Mouse (Mus musculus) frontal cortex, adult 2 months (tissue): ENCODE data around the gene Atxn7. TPM values are rescaled to one million over a fixed set of nuclear protein-coding genes. Genes with fewer than 3 reads are reported as not detected.
A peak's percentile ranks its signal among the peaks of the same experiment; 100 is the strongest.
"Not testable (repeated sequence)": the region's sequence is repeated elsewhere in the genome, so short reads cannot be mapped to it uniquely, and the experiment has no call there.

ENCODE experiments used
- DNase-seq, 2 experiments: peaks; one replicate each; pipeline ENCODE4 v3.0.0; 2022; ENCODE audit warnings: low spot score in 1 of 2; ENCODE audit errors: extremely low spot score in 1 of 2
- polyA plus RNA-seq: library from polyadenylated mRNA; depleted of rRNA; stranded (reverse); fragments of >200 nt; gene quantifications from 2 replicates; pipeline ENCODE4 v1.2.3, GENCODE M21; 2012; rRNA removed

Gene Atxn7
- polyA plus RNA-seq: 23.8 and 27.3 TPM in 2 replicates

DNA sequence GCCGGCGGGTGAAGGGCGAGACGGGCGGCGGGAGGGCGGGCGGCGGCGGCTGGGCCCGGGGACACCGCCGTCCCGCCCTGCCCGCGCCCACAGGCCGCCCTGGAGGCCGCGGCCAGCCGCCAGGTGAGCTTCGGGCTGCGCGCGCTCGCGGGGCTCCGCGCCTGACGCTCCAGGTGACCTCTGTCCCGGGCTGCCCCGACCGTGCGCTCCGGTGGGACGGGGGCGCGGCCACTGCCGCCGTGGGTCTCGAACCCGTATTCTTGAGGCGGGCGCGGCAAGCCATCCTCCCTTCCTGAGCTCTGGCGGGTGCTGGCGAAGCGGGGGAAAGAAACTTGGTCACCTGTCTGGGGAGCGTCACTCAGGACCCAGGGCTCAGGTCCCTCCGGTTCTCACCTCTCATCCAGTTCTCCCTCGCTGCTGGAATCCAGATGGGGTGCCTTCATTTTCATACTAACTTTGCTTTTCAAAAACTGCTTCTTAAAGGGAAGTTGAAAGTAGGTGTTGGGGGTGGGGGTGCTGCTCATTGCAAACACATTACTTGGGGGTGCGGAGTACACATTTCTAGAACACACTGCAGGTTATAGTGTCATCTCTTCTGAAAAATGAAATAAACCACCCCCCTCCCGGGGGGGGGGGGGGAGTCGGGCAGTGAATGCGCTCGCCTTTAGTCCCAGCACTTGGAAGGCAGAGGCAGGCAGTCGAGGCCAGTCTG lies at the start of gene Atxn7, which contains the start of gene Thoc7:
Gene Atxn7, plus strand, starts transcription at position 40 of the 712 bp plus-strand sequence.
Gene Thoc7, minus strand, starts transcription at position 452 of the 712 bp plus-strand sequence.
- peak in 1 of 2 experiments; percentile 17 for DNase-seq

DNA sequence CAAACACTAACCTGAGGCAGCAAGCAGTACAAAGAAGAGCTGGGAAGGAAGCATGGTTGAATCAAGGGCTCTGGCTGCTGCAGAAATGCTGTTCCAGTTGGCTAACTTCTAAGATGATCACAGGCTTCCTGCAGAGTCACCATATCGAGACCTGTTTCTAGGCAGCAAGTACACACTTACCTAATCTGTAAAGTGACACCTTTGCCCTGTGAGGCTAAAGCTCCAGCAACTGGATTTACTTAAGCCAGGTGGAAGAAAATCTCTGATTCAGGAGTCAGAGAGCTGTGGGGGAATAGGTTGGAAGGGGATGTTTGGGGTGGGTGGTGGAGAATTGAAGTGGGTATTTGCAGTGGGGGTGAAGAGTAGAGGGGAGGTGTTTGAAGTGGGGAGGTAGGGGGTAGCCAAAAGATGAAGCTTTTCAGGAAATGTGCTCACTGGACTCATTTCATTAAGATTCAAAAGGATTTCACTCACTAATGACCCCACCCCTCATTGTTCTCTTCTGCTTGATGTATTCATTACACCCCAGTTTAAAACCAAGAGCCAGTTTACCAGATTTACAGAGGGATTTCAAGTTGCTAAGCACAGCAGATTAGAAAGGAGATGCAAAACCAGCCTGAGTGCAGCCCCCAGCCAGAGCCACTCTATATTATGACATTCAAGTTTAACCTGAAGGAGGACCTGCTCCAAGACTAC lies 46.7 kb upstream of the Atxn7 start, which contains the start of gene Gm281:
Gene Gm281, minus strand, starts transcription at position 92 of the 696 bp plus-strand sequence.
- no peak for DNase-seq

DNA sequence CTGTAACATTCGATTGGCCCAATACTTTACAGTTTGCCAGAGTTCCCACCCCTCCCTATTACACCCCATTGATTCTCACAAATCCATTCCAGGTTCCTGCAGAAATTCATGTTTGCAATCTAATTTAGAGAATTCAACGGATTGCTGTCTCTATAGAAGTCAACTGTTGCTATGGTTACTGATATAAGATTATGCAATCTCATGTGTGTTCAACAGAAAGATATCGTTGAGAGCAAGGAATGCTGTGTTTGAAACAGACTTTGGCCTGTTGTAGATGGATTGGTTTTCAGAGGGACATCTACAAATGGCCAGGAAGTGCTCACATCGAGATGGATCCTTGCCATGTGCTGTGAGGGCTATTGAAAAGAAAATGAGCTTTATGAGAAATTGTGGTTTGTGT lies 46.0 kb upstream of the Atxn7 start:
- DNase-seq: no peak

DNA sequence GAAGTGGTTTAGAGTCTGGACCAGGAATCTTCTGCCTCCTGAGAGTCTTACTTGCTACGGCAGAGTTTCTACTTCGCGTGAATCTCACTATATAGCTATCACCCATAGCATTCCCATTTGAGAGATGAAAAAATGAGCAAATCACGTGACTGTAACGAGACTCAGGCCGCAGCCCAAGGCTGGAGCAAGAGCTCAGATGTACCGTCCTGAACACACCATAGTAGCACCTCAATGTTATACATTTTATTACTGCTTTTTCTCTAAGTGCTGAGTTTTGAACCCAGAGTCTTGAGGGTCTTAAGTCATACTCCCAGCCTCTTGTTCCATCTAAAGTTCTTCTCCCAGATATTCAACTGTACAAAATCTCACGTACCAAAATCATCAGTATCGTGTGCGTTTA lies 44.0 kb upstream of the Atxn7 start:
- DNase-seq: no peak

DNA sequence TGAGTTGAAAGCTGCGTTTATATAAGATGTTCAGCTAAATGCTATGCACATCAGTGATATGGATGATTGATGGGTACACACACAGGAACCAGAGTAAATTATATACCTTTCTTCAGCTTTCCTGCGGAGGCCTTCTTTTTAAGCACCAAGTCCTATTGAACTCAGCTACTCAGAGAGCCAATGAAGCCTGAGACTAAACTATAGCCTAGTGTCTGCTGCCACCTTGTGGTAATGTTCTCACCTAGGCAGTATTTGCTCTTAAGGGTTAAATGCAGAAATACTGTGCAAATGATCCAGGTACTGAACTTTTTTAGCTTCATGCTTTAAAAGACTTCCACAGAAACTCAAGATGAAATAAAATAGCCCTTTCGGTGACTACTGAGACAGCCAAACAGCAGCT lies 43.6 kb upstream of the Atxn7 start:
- peak; percentile 49 to 90 for DNase-seq

DNA sequence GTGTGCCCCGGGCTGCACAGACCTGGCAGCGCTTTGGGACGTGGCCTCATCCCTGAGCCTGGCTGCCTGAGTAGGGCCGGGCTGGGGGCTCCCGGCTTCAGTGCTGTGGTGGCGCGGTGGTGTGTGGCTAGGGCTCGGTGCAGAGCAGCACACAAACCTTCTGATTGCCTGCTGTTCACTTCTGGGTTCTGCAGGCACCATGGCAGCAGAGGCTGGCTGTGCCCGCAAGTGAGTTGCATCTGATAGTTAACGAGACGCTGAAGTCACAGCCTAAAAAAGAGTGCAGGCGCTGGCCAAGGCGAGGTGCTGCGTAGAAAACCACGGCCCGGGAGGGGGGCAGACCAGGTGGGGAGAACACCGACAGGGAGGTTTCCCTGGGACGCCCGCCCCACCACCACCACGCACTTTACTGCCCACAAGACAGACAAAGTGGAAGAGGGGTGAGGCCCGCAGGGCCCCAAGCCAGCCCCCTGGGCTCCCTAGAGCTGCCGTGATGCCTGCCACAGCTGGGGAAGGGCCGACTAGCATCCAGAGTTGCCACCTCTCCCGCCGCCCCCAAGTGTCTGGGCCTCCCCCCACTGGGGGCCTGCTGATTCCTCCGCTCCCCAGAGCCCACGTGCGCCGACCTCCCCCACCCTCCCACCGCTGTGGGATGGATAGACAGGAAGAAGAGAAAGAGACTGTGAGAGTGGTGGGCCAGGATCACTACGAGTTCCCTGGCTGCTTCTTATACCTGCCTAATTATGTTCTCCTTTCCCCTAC lies 27.8 kb upstream of the Atxn7 start:
- DNase-seq: no peak

DNA sequence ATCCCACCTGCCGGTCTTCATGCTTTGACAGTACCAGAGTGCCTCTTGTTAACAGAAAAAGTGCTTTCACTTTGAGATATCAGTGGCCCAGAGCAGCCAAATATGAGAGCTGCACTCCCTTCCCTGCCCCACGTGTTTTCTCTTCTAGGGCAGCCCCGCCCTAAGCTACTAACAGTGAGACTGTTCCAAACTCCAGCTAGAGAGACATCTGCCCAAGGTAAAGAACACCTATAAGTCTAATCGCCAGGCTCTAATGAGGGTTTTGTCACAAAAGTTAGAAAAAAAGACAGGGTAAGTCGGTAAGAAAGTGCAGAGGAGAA lies 27.2 kb upstream of the Atxn7 start:
- no peak for DNase-seq

DNA sequence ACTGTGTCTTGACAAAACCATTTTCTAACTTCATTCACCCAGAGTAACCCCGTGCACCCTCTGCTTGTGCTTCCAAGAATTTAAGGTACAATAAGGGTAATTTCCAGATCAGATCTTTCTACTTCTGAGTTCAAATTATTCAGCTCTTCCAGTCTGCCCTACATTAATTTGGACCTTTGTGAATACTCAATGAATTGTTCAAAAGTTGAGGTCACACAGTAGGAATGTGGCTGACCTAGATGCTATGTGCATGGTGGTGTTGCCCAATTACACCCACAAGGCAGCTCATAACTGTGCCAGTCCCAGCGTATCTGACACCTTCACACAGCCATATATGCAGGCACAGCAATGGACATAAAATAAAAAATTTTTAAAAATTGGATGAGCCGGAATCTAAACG lies 16.6 kb upstream of the Atxn7 start:
- DNase-seq: no peak

DNA sequence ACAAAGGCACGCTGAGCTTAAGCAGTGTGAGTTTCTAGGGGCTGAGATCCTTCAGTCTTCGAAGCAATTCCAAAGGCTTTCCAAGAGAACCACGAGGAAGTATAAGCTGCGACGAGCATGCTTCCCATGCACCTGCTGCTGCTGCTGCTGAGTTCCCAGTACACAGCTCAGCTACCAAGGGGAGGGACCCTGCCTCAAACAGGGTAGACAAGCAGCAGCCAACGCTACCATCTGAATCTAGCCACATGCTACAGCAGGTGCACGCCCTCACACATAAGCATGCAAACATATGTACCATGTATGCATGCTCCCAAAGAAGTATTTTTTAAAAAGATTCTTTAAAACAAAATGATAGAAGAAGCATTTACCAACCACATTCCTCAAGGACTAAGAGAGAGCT lies 12.9 kb upstream of the Atxn7 start:
- DNase-seq: no peak

DNA sequence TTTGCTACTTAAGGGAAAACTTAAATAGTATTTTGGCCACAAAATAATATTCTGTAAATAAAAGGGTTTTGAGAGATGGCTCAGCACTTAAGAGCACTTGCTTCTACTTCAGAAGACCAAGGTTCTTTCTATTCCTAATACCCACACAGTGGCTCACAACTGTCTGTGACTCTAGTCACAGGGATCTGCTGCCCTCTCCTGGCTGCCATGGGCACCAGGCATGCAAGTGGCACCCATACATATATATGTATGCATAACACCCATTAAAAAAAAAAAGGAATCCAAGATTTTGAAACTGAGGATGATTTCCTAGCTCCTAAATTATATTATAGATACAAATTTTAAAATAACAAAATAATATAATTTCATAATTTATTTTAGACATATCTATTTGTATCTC lies 10.8 kb upstream of the Atxn7 start:
- DNase-seq: peak in 1 of 2 experiments; percentile 27

DNA sequence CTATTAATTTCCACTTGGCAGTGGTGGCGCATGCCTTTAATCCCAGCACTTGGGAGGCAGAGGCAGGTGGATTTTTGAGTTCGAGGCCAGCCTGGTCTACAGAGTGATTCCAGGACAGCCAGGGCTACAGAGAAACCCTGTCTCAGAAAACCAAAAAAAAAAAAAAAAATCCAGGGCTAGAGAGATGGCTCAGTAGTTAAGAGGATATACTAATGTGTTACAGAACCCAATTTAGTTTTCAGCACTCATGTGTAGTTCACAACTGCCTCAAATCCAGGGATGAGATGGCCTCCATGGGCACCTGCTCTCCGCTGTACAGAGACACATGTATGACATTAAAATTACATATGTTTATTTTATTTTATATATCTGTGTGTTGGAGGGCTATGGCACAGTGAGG lies 9.1 kb upstream of the Atxn7 start:
- DNase-seq: not testable (repeated sequence)

DNA sequence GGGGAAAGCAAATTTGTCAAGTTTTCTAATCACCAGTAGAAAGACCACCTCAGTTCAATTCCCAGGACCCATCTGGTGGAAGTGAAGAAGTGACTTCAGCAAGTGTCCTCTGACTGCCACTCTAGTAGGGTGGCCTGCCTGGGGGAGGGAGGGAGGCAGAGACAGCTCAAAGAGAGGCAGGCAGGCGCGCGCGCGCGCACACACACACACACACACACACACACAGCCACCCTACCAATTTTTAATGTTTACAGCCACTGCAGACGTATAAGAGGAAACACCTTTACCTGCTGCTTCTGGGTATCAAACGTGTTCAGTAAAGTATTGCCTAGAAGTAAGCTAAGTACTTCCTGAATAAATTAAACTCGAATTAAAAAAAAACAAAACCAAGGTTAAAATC lies 1.2 kb upstream of the Atxn7 start:
- DNase-seq: peak in 1 of 2 experiments; percentile 20

DNA sequence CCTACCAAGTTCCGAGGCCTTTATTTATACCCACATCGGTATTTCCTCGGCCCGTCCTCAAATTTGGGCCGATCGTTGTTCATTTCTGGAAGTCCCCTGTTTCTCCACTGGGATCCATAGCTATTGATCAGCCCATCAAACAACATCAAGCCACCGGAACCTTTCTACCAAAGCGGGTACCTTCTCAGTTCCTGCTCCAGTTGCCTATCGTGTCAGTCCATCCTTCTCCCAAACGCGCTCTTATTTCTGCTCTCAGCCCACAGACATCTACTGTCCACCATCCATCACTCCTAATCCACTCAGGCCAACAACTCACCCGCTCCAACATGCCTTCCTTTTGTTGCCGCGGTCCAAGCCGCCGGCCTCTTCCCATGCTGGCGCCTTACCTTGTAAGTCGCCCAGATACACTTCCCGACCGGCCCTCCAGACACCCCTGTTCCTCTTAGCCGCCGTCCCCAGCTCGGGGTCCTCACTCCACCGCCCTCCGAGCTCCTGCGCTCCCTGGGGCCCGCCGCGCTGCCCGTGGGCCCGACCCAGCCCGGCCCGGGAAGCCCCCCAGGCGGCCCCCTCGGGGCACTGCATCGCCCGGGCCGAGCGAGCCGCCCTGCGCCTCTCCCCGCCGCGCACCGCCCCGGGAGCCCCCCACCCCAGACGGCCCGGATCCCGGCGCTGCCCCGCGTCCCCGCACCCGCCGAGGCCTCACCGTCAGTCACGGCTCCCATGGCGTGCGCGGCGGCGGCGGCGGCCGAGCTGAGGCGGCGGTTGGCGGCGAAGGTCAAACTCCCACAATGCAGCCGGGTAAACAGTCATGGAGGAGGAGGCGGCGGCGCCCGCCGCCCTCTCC lies 536 bp upstream of the Atxn7 start:
- DNase-seq: peak in 1 of 2 experiments; percentile 72

DNA sequence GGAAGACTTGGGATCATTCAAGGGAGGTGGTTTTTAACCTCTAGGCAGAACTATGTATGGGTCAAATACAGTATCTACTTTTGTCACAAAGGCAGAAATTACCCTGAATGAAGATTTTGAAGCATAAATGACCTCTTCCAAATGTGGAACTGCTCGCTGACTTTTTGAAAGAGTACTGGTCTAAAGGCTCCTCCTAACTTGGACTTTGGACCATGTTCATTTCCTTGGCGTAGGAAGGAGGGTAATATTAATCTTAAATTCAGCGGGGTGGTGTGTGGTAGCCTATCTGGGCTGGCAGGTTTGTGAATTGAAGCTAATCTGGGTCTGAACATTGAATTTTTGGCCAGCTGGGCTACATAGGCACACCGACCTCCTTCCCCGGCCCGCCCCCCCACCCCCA lies 1.2 kb downstream of the Atxn7 start:
- no peak for DNase-seq

DNA sequence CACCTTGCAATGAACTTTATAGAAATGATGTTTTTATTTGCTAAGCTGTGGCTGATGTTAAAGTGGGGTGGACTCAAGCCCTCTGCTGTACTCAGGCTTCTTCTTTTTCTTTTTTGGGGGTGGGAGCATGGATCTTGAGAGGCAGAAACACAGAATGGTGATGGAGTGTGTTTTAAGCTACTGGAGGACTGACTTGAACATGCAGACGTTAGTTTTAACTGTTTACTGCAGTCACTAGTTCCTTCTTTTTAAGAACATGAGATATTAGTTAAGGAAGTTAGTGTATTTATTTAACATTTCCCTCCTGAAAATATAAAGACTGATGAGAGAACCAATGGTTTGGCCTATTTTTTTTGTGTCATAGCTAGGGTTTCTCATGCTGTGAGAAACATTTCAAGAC lies 2.3 kb downstream of the Atxn7 start:
- no peak for DNase-seq

DNA sequence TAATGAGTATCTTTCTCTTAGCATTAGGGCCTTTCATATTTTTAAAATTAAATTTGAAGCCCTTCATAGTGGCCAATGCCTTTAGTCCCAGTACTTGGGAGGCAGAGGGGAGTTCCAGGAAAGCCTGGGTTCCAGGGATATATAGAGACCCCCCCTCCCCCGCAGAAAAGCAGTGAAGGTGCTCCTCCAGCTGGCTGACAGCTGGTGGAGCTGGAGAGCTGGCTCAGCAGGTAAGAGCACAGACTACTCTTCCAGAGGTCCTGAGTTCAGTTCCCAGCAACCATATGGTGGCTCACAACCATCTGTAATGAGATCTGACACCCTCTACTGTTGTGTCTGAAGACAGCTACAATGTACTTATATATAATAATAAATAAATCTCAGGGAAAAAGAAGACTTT lies 6.4 kb downstream of the Atxn7 start:
- DNase-seq: no peak

DNA sequence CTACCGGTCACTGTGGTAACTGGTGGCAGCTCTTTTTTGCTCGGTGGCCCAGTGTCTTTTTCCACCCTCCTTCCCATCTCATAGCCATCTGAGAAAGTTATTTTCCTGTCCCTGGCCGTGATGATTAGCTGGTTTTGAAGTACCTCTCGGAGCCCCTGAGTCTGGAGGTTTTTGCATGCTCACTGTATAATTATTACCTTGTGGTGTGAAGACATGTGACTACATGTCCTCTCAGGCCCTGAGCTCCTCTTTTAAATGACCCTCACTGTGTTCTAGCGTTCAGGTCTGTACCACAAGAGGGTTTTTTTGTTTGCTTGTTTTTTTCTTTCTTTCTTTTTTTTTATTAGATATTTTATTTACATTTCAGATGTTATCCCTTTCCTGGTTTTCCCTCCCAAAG lies 7.2 kb downstream of the Atxn7 start:
- no peak for DNase-seq

DNA sequence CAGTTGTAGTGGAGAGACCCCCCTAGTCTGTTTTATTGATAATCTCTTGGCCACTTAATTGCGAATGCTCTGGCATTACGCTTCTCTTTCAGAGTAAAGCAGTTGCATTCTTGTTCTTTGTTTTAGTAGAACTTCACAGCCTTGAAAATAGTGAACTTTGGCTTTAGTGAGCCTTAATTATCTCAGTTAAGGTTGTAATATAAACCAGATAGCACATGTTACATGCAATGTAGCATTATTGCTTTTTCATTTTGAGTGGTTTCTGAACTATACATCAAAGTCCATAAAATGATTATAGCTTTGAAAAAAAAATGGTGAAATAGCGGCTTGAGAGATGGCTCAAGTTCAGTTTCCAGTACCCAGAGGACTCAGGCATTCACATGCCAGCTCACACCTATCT lies 9.3 kb downstream of the Atxn7 start:
- no peak for DNase-seq

DNA sequence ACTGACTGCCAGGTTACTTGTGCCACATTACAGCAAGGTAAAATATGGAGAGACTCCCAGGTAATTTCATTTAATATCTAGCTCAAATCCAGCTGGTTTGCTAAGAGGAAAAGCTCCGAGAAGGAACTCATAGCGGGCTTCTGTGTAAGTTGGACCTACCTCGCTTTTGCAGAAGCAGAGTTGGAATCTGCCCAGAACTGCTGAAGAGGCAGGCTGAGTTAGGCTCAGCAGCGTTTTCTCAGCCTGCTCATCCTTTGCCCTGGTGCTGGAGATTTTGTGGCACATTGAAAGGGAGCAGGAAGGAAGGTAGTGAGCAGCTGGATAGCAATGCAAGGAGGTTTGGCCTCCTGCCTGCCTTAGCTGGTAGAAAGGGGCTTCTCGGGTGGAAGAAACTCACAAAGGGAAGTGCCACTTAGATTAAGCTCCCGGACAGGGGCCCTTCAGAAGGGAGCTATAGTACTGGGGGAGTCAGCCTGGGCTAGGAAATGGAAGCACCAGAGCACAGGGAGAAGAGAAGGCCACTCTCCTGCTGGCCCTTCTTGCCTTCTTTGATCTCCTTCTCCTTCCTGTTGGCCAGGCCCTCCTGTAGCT lies 10.5 kb downstream of the Atxn7 start:
- DNase-seq: no peak

DNA sequence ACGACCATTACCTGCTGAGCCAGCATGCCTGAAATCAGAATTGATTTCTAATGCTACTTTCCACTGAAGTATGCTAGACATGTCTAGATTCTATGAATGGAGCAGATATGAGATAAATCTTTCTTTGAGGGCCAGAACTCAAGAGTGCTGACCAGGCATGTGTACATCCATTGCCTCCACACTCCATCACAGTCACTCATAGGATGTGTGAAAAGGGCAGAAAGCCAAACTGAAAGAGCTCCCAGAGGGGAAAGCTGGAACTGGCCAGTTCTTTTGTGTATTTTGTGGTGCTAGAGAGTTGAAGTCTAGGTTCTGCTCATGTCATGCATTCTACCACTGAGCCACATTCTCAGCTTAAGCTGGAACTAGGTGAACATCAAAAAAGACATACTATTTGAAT lies 16.3 kb downstream of the Atxn7 start:
- DNase-seq: no peak
